Mouse (Mus musculus) hindbrain, postnatal 0 days (tissue): ENCODE measurements around the gene Abca2. TPM values are rescaled to one million over a fixed set of nuclear protein-coding genes. Genes with fewer than 3 reads are reported as not detected.

Source experiments
- ATAC-seq: fragments of 200-750 bp; cut with Nextera tagmentation; 2 replicates; pipeline ENCODE4 v1.8.0; 2017; ENCODE audit warnings: mild to moderate bottlenecking, moderate TSS enrichment, moderate library complexity
- DNase-seq: peaks from one replicate; pipeline ENCODE4 v3.0.0-alpha.2; 2015; ENCODE audit warnings: low spot score
- H3K27ac ChIP-seq: fragments of 300-500 bp; sonication (generic); 2 replicates; pipeline ENCODE4 v1.5.1; 2014; ENCODE audit warnings: mild to moderate bottlenecking
- H3K27me3 ChIP-seq: fragments of 300-500 bp; sonication (generic); 2 replicates; pipeline ENCODE4 v1.6.1; 2014; ENCODE audit warnings: low read length, mixed read lengths; ENCODE audit not compliant: insufficient read depth
- H3K36me3 ChIP-seq: fragments of 300-500 bp; sonication (generic); 2 replicates; pipeline ENCODE4 v1.6.1; 2014; ENCODE audit warnings: low read length, mixed read lengths; ENCODE audit not compliant: insufficient read depth
- H3K4me1 ChIP-seq: fragments of 300-500 bp; sonication (generic); 2 replicates; pipeline ENCODE4 v1.6.1; 2014; ENCODE audit warnings: antibody characterized with exemption, low read length, mixed read lengths; ENCODE audit not compliant: insufficient read depth
- H3K4me2 ChIP-seq: fragments of 300-500 bp; sonication (generic); 2 replicates; pipeline ENCODE4 v1.6.1; 2014; ENCODE audit warnings: low read depth, mild to moderate bottlenecking, low read length, moderate library complexity, mixed read lengths
- H3K4me3 ChIP-seq: fragments of 300-500 bp; sonication (generic); 2 replicates; pipeline ENCODE4 v1.5.1; 2014; ENCODE audit warnings: low read length
- H3K9ac ChIP-seq: fragments of 300-500 bp; sonication (generic); replicated peaks from 2 replicates; pipeline ENCODE4 v1.6.1; 2014; ENCODE audit warnings: mild to moderate bottlenecking, low read length, moderate library complexity, mixed read lengths
- H3K9me3 ChIP-seq: fragments of 300-500 bp; sonication (generic); 2 replicates; pipeline ENCODE4 v1.6.1; 2016; ENCODE audit warnings: low read length, mixed read lengths
- CTCF ChIP-seq: IDR thresholded peaks from 2 replicates; pipeline ENCODE4 v1.5.1; 2016; ENCODE audit warnings: antibody characterized with exemption, control low read depth, low read depth
- WGBS: fragments of 180-500 bp; shearing (Covaris S2); extraction: QIAGEN DNeasy Blood & Tissue Kit; methylation state at CpG from one replicate; pipeline ENCODE4 v1.1.7; 2014; 5-methylcytosine and 5-hydroxymethylcytosine counted together
- polyA plus RNA-seq: library from polyadenylated mRNA; unstranded; fragments of >200 nt; fragmentation: Nextera tagmentation; extraction: Ambion mirVana; gene quantifications from 2 replicates; pipeline ENCODE4 v1.2.1, GENCODE M21; 2015
- total RNA-seq: library from RNA; depleted of rRNA; stranded (reverse); fragments of >200 nt; gene quantifications from 2 replicates; pipeline ENCODE4 v1.2.3, GENCODE M21; 2014

Gene Abca2
- total and polyA plus RNA-seq, 2 experiments from 2014 or later, result 12.5 to 84.6 TPM

- Histone ChIP-seq H3K27ac (no peak overlapping the region; the same call in 1 of the 2 replicates), H3K4me2 (peak overlapping the region; percentile 83), H3K36me3 (peaks cover 15% of the 10 kb centered on the region; the same call in 1 of the 2 replicates), H3K27me3 (no peaks in the 10 kb centered on the region), H3K9me3 (no peaks in the 10 kb centered on the region), H3K4me1 (peaks cover 28% of the 10 kb centered on the region), H3K4me3 (no peak overlapping the region; the same call in 1 of the 2 replicates), H3K9ac (peak overlapping the region; percentile 22; the same call in 1 of the 2 replicates)
- ATAC-seq, result peak; percentile 8; the same call in 1 of the 2 replicates
- DNase-seq, result peak; percentile 40
- WGBS, result 38% methylated on average over 17 of the region's 17 CpGs
- no peak for TF ChIP-seq CTCF
Measured at GRCm38 (mm10) chr2:25430395-25431233, 2.1 kb downstream of the Abca2 start.

- Histone ChIP-seq H3K9me3 (no peaks in the 10 kb centered on the region), H3K4me1 (peaks cover 28% of the 10 kb centered on the region), H3K4me3 (no peak overlapping the region), H3K27me3 (no peaks in the 10 kb centered on the region), H3K4me2 (peak overlapping the region; percentile 83), H3K27ac (no peak overlapping the region; the same call in 1 of the 2 replicates), H3K9ac (peak overlapping the region; percentile 22; the same call in 1 of the 2 replicates), H3K36me3 (peaks cover 19% of the 10 kb centered on the region)
- DNase-seq (no peak), ATAC-seq (no peak)
- no peak for TF ChIP-seq CTCF
- 39% methylated on average over 6 of the region's 6 CpGs for WGBS
Measured at GRCm38 (mm10) chr2:25431308-25431855, 2.9 kb downstream of the Abca2 start.

- TF ChIP-seq CTCF, result no peak
- Histone ChIP-seq H3K4me2 (no peak overlapping the region), H3K9me3 (no peaks in the 10 kb centered on the region), H3K27ac (no peak overlapping the region), H3K36me3 (peaks cover 29% of the 10 kb centered on the region), H3K9ac (no peak overlapping the region), H3K27me3 (no peaks in the 10 kb centered on the region), H3K4me1 (peaks cover 28% of the 10 kb centered on the region), H3K4me3 (no peak overlapping the region)
- no peak for ATAC-seq
- 73% methylated on average over 11 of the region's 11 CpGs for WGBS
- no peak for DNase-seq
Measured at GRCm38 (mm10) chr2:25432326-25433098, 4.0 kb downstream of the Abca2 start.

GRCm38 (mm10) chr2:25433101-25433500 lies 4.6 kb downstream of the Abca2 start:
- WGBS, result 90% methylated on average over 17 of the region's 17 CpGs
- no peak overlapping the region for H3K9ac ChIP-seq
- no peaks in the 10 kb centered on the region for H3K27me3 ChIP-seq
- peaks cover 28% of the 10 kb centered on the region for H3K4me1 ChIP-seq
- H3K9me3 ChIP-seq, result no peaks in the 10 kb centered on the region
- H3K27ac ChIP-seq, result no peak overlapping the region
- DNase-seq, result no peak
- no peak overlapping the region for H3K4me3 ChIP-seq
- H3K4me2 ChIP-seq, result no peak overlapping the region
- no peak for TF ChIP-seq CTCF
- H3K36me3 ChIP-seq, result peaks cover 33% of the 10 kb centered on the region
- ATAC-seq, result no peak

GRCm38 (mm10) chr2:25434292-25434691 lies 5.8 kb downstream of the Abca2 start:
- no peak overlapping the region for H3K9ac ChIP-seq
- DNase-seq, result no peak
- TF ChIP-seq CTCF, result no peak
- no peaks in the 10 kb centered on the region for H3K27me3 ChIP-seq
- H3K27ac ChIP-seq, result no peak overlapping the region
- H3K9me3 ChIP-seq, result no peaks in the 10 kb centered on the region
- H3K36me3 ChIP-seq, result peaks cover 45% of the 10 kb centered on the region
- WGBS, result 80% methylated on average over 8 of the region's 8 CpGs
- peaks cover 28% of the 10 kb centered on the region for H3K4me1 ChIP-seq
- no peak overlapping the region for H3K4me2 ChIP-seq
- H3K4me3 ChIP-seq, result no peak overlapping the region
- ATAC-seq, result no peak

- no peak overlapping the region for H3K4me2 ChIP-seq
- peaks cover 7% of the 10 kb centered on the region; the same call in 1 of the 2 replicates for H3K4me1 ChIP-seq
- H3K27ac ChIP-seq, result no peak overlapping the region
- peaks cover 59% of the 10 kb centered on the region for H3K36me3 ChIP-seq
- no peak overlapping the region for H3K9ac ChIP-seq
- H3K27me3 ChIP-seq, result no peaks in the 10 kb centered on the region
- WGBS, result 92% methylated on average over 10 of the region's 10 CpGs
- no peaks in the 10 kb centered on the region for H3K9me3 ChIP-seq
- TF ChIP-seq CTCF, result no peak
- no peak overlapping the region for H3K4me3 ChIP-seq
- ATAC-seq, result no peak
- no peak for DNase-seq
Measured at GRCm38 (mm10) chr2:25436286-25436820, 7.8 kb downstream of the Abca2 start.
